Mouse (Mus musculus) testis, adult 2 months (tissue): Measurements from ENCODE around the gene Atf7.

ENCODE experiments used
- CTCF ChIP-seq: fragments of 200-500 bp; IDR thresholded peaks from 2 replicates; pipeline ENCODE4 v1.5.1; 2012; ENCODE audit warnings: low read depth, mild to moderate bottlenecking, inconsistent platforms, low read length, moderate library complexity; ENCODE audit not compliant: control insufficient read depth, insufficient read depth, insufficient replicate concordance
- POLR2A ChIP-seq: fragments of 200-500 bp; IDR thresholded peaks from 2 replicates; pipeline ENCODE4 v1.6.1; 2012; ENCODE audit warnings: low read depth, mild to moderate bottlenecking, inconsistent platforms, low read length, moderate library complexity; ENCODE audit not compliant: control insufficient read depth

DNA sequence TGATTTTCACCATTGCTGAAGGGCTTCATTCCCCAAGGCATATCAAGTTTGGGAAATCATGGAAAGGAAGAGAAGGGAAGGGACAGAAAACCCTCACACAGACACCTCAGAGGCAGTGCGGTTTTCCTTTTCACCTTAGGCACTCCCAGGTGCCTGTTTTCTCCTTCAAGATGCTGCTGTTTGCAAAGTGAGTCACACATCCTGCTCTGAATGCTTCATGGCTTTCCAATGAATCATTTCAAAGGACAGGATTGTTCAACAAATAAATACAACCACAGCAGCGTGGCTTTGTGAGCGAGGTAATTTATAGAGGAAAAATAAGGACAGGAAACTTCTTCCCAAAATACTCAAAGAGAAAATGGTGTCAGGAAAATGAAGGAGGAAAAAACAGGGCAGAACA lies 53.2 kb downstream of the Atf7 start:
- TF ChIP-seq POLR2A (no peak), CTCF (no peak)
